Mouse (Mus musculus) embryonic fibroblast, embryonic 13.5 days (primary cell): Measurements from ENCODE around the gene Tmem179.

ENCODE experiments used
- CTCF ChIP-seq: IDR thresholded peaks from 2 replicates; pipeline ENCODE4 v1.5.1; 2011; ENCODE audit warnings: mild to moderate bottlenecking, control low read depth, low read length, moderate library complexity, borderline replicate concordance; ENCODE audit not compliant: insufficient read depth
- POLR2A ChIP-seq: IDR thresholded peaks from 2 replicates; pipeline ENCODE4 v1.6.1; 2011; ENCODE audit warnings: low read depth, mild to moderate bottlenecking, control low read depth, low read length, moderate library complexity

DNA sequence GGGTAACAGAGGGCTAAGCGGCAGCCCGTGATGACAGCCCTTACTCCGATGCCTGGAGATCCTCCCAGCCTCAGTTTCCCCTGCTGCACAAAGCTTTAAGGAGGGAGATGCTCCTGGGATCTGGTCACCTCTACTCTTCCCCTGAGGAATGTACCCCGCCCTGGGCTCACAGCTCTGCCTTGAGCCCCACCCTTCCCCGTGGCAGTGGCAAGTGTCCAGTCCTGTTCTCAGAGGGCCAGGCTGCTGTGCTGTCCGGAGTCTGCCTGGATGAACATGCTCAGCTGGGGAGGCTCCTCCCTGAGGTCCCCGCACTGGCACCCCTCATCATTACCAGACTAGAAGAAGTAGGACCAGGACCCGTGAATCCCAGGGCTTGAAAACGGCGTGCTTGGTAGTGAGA lies 49.2 kb downstream of the Tmem179 start:
- TF ChIP-seq POLR2A (no peak), CTCF (no peak)
